Mouse (Mus musculus): ENCODE data around the gene Plekhf1.

Gene Plekhf1

GRCm38 (mm10) chr7:38217417-38218171 lies 10.2 kb downstream of the Plekhf1 start:
- peak; percentile 52 to 58 for DNase-seq

GRCm38 (mm10) chr7:38215697-38216096 lies 12.1 kb downstream of the Plekhf1 start:
- no peak for DNase-seq

- no peak for DNase-seq
Measured at GRCm38 (mm10) chr7:38215281-38215680, 12.5 kb downstream of the Plekhf1 start.

GRCm38 (mm10) chr7:38214473-38215214 lies 13.2 kb downstream of the Plekhf1 start:
- no peak for DNase-seq

GRCm38 (mm10) chr7:38212651-38213062 lies 15.2 kb downstream of the Plekhf1 start:
- DNase-seq, result no peak

GRCm38 (mm10) chr7:38209478-38210152 lies 18.2 kb downstream of the Plekhf1 start:
- DNase-seq, result no peak

- DNase-seq, result no peak
Measured at GRCm38 (mm10) chr7:38208969-38209368, 18.8 kb downstream of the Plekhf1 start.

GRCm38 (mm10) chr7:38206564-38206963 lies 21.3 kb downstream of the Plekhf1 start:
- no peak for DNase-seq

- no peak for DNase-seq
Measured at GRCm38 (mm10) chr7:38205801-38206200, 22.0 kb downstream of the Plekhf1 start.

GRCm38 (mm10) chr7:38204314-38204713 lies 23.5 kb downstream of the Plekhf1 start:
- DNase-seq, result no peak

- DNase-seq, result no peak
Measured at GRCm38 (mm10) chr7:38201290-38201658, 26.5 kb downstream of the Plekhf1 start.

GRCm38 (mm10) chr7:38200606-38201289 lies 27.1 kb downstream of the Plekhf1 start:
- peak; percentile 86 to 96 for DNase-seq

- no peak for DNase-seq
Measured at GRCm38 (mm10) chr7:38199907-38200605, 27.8 kb downstream of the Plekhf1 start.

GRCm38 (mm10) chr7:38191571-38191970 lies 36.2 kb downstream of the Plekhf1 start:
- no peak for DNase-seq

GRCm38 (mm10) chr7:38191146-38191545 lies 36.7 kb downstream of the Plekhf1 start:
- no peak for DNase-seq

GRCm38 (mm10) chr7:38190056-38190835 lies 37.6 kb downstream of the Plekhf1 start:
- DNase-seq, result no peak

- DNase-seq, result no peak
Measured at GRCm38 (mm10) chr7:38189136-38189982, 38.5 kb downstream of the Plekhf1 start.

GRCm38 (mm10) chr7:38188281-38189075 lies 39.3 kb downstream of the Plekhf1 start:
- DNase-seq, result no peak

GRCm38 (mm10) chr7:38187796-38188195 lies 40.0 kb downstream of the Plekhf1 start:
- no peak for DNase-seq

GRCm38 (mm10) chr7:38186861-38187260 lies 41.0 kb downstream of the Plekhf1 start:
- DNase-seq, result no peak
